Mouse (Mus musculus): ENCODE results near the gene Tap1. TPM values are rescaled to one million over a fixed set of nuclear protein-coding genes. Genes with fewer than 3 reads are reported as not detected.
"Not testable (repeated sequence)": the region's sequence is repeated elsewhere in the genome, so short reads cannot be mapped to it uniquely, and the experiment has no call there.

Tap1 gene
- polyA plus RNA-seq, 1 experiment from 2014 or later = 5.5 TPM

DNA sequence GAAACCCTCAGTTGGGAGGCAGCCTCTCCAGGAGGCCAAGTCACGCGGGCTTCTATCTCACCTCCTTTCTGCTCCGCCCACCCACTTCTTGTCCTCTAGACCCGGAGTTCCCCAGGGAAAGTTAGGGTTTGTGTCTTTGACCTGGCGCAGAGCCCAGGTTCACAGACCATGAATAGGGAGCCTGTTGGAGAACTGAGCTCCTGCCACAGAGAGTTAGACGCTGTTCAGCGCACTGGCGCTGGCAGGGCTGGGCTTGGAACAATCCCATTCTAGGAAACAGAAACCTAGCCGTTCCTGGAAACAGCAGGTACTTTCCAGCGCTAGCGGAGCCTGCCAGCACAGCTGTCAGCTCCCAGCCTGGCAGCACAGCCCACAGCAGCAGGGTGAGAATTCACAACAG lies 31.3 kb downstream of the Tap1 start:
- 79% methylated on average over 11 of the region's 11 CpGs for WGBS
- Histone ChIP-seq H3K27me3 (ENCODE audit: insufficient read depth, low read length) (peaks cover 16% of the 10 kb centered on the region), H3K36me3 (ENCODE audit: insufficient read depth, low read length) (no peaks in the 10 kb centered on the region), H3K27ac (ENCODE audit: low read length) (no peak overlapping the region), H3K4me2 (replicated peaks; ENCODE audit: low read depth, low read length) (no peak overlapping the region), H3K4me3 (ENCODE audit: low read length) (no peak overlapping the region), H3K9ac (replicated peaks; ENCODE audit: low read length) (no peak overlapping the region), H3K4me1 (ENCODE audit: insufficient read depth, low read length) (no peaks in the 10 kb centered on the region), H3K9me3 (ENCODE audit: low read length) (peaks cover 4% of the 10 kb centered on the region; the same call in 1 of the 2 replicates)
- ATAC-seq (ENCODE audit: low FRiP score, low TSS enrichment) = no peak

DNA sequence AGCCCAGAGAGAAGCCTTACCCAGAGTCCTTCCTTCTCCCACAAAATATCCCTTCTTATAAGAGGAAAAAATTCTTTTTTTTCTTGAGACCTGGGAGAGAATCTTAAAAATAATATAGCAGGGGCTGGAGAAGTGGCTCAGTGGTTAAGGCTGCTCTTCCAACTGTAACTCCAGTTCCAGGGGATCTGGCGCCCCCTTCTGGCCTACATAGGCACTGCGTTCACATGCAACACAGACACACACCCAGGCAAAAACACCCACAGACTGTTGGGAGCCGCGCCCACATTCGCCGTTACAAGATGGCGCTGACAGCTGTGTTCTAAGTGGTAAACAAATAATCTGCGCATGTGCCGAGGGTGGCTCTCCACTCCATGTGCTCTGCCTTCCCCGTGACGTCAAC lies 31.7 kb downstream of the Tap1 start:
- H3K36me3 ChIP-seq (ENCODE audit: insufficient read depth, low read length); H3K9ac ChIP-seq (replicated peaks; ENCODE audit: low read length); H3K4me3 ChIP-seq (ENCODE audit: low read length); ATAC-seq (ENCODE audit: low FRiP score, low TSS enrichment); H3K9me3 ChIP-seq (ENCODE audit: low read length); H3K4me2 ChIP-seq (replicated peaks; ENCODE audit: low read depth, low read length); H3K27ac ChIP-seq (ENCODE audit: low read length); H3K4me1 ChIP-seq (ENCODE audit: insufficient read depth, low read length): not testable (repeated sequence)
- H3K27me3 ChIP-seq (ENCODE audit: insufficient read depth, low read length) = peaks cover 12% of the 10 kb centered on the region
- 87% methylated on average over 7 of the region's 11 CpGs for WGBS

DNA sequence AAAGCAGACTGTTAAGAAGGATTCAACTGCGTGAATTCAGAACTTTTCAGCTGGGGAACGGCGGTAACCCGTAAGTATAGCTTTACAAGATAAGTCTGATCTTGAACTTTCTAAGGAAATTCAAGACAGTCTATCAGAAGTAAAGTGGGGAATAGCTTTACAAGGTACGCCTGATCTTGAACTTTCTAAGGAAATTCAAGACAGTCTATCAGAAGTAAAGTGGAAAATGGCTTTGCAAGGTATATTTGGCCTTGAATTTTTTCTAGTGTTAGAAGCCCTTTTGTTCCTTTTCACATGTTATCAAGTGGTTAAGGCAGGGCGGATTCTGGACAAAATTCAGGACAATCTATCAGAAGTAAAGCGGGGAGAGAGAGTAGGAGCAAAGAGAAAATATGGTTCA lies 32.4 kb downstream of the Tap1 start:
- not testable (repeated sequence) for H3K27me3 ChIP-seq (ENCODE audit: insufficient read depth, low read length); H3K9ac ChIP-seq (replicated peaks; ENCODE audit: low read length); H3K36me3 ChIP-seq (ENCODE audit: insufficient read depth, low read length); H3K4me3 ChIP-seq (ENCODE audit: low read length); ATAC-seq (ENCODE audit: low FRiP score, low TSS enrichment); H3K9me3 ChIP-seq (ENCODE audit: low read length); H3K4me1 ChIP-seq (ENCODE audit: insufficient read depth, low read length); H3K4me2 ChIP-seq (replicated peaks; ENCODE audit: low read depth, low read length); H3K27ac ChIP-seq (ENCODE audit: low read length)
- 85% methylated on average over 3 of the region's 7 CpGs for WGBS

DNA sequence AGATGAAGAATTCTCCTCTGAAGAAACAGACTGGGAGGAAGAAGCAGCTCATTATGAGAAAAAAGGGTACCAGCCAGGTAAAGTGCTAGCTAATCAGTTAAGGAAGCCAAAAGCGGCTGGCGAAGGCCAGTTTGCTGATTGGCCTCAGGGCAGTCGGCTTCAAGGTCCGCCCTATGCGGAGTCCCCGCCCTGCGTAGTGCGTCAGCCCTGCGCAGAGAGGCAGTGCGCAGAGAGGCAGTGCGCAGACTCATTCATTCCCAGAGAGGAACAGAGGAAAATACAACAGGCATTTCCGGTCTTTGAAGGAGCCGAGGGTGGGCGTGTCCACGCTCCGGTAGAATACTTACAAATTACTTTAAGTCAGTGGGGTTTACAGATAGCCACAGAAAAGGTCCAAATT lies 33.0 kb downstream of the Tap1 start:
- not testable (repeated sequence) for H3K27me3 ChIP-seq (ENCODE audit: insufficient read depth, low read length); H3K9me3 ChIP-seq (ENCODE audit: low read length); H3K4me3 ChIP-seq (ENCODE audit: low read length); H3K4me1 ChIP-seq (ENCODE audit: insufficient read depth, low read length); ATAC-seq (ENCODE audit: low FRiP score, low TSS enrichment); H3K4me2 ChIP-seq (replicated peaks; ENCODE audit: low read depth, low read length); H3K9ac ChIP-seq (replicated peaks; ENCODE audit: low read length); H3K27ac ChIP-seq (ENCODE audit: low read length); H3K36me3 ChIP-seq (ENCODE audit: insufficient read depth, low read length)
- 100% methylated on average over 2 of the region's 16 CpGs for WGBS

DNA sequence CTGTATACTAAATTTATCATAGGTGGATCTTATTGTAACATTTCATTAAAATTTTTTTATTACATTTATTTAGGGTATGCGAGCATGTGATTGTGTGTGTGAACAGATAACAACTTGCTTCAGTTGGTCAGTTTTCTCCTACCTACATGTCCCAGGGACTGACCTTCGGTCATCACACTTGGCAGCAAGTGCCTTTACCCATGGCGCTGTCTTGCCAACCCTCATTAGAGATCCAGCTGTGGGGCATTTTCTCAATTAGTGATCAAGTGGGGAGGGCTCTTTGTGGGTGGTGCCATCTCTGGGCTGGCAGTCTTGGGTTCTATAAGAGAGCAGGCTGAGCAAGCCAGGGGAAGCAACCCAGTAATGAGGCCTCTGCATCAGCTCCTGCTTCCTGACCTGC lies 37.5 kb downstream of the Tap1 start:
- no peaks in the 10 kb centered on the region for H3K4me1 ChIP-seq (ENCODE audit: insufficient read depth, low read length)
- H3K36me3 ChIP-seq (ENCODE audit: insufficient read depth, low read length) = no peaks in the 10 kb centered on the region
- no peaks in the 10 kb centered on the region for H3K27me3 ChIP-seq (ENCODE audit: insufficient read depth, low read length)
- H3K27ac ChIP-seq (ENCODE audit: low read length) = no peak overlapping the region
- 98% methylated on average over 3 of the region's 3 CpGs for WGBS
- H3K4me3 ChIP-seq (ENCODE audit: low read length) = no peak overlapping the region
- H3K4me2 ChIP-seq (replicated peaks; ENCODE audit: low read depth, low read length) = no peak overlapping the region
- ATAC-seq (ENCODE audit: low FRiP score, low TSS enrichment) = no peak
- no peak overlapping the region for H3K9ac ChIP-seq (replicated peaks; ENCODE audit: low read length)
- H3K9me3 ChIP-seq (ENCODE audit: low read length) = peaks cover 7% of the 10 kb centered on the region

DNA sequence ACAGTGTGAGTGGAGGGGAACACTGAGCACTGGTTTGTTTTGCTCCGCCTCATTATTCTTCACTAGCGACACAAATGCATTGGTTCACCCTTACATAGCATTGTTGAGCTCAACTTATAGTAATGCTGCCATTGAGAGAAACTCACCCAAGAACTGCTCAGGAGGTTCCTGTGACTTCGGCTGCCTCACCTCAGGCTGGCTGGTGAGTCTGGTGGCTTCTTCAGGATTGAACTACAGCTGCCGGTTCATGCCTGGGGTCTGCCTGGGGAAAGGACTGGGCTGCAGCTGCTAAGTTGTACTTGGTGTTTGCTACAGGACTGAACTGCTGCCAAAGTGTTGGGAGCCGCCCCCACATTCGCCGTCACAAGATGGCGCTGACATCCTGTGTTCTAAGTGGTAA lies 38.1 kb downstream of the Tap1 start:
- Histone ChIP-seq H3K4me3 (ENCODE audit: low read length) (no peak overlapping the region), H3K4me2 (replicated peaks; ENCODE audit: low read depth, low read length) (no peak overlapping the region), H3K36me3 (ENCODE audit: insufficient read depth, low read length) (no peaks in the 10 kb centered on the region), H3K27ac (ENCODE audit: low read length) (no peak overlapping the region), H3K4me1 (ENCODE audit: insufficient read depth, low read length) (no peaks in the 10 kb centered on the region), H3K9me3 (ENCODE audit: low read length) (peaks cover 7% of the 10 kb centered on the region), H3K27me3 (ENCODE audit: insufficient read depth, low read length) (no peaks in the 10 kb centered on the region), H3K9ac (replicated peaks; ENCODE audit: low read length) (no peak overlapping the region)
- 96% methylated on average over 8 of the region's 8 CpGs for WGBS
- ATAC-seq (ENCODE audit: low FRiP score, low TSS enrichment) = no peak

DNA sequence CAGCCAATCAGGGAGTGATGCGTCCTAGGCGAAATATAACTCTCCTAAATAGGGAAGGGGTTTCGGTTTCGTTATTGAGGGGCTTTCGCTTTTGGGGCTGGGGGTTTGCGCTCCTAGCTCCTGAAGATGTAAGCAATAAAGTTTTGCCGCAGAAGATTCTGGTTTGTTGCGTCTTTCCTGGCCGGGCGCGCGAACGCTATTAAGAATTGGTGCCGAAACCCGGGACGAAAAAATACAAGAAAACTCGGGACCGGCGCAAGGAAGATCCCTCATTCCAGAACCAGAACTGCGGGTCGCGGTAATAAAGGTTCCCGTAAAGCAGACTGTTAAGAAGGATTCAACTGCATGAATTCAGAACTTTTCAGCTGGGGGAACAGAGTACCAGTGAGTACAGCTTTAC lies 38.6 kb downstream of the Tap1 start:
- H3K36me3 ChIP-seq (ENCODE audit: insufficient read depth, low read length); H3K27ac ChIP-seq (ENCODE audit: low read length); H3K9me3 ChIP-seq (ENCODE audit: low read length); H3K4me2 ChIP-seq (replicated peaks; ENCODE audit: low read depth, low read length); H3K4me1 ChIP-seq (ENCODE audit: insufficient read depth, low read length); ATAC-seq (ENCODE audit: low FRiP score, low TSS enrichment); H3K4me3 ChIP-seq (ENCODE audit: low read length); H3K9ac ChIP-seq (replicated peaks; ENCODE audit: low read length); H3K27me3 ChIP-seq (ENCODE audit: insufficient read depth, low read length): not testable (repeated sequence)
- WGBS = 97% methylated on average over 12 of the region's 23 CpGs

DNA sequence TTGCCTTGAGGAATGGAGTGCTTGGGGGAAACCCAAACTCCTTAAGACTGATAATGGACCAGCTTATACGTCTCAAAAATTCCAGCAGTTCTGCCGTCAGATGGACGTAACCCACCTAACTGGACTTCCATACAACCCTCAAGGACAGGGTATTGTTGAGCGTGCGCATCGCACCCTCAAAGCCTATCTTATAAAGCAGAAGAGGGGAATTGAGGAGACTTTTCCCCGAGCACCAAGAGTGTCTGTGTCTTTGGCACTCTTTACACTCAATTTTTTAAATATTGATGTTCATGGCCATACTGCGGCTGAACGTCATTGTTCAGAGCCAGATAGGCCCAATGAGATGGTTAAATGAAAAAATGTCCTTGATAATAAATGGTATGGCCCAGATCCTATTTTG lies 43.6 kb downstream of the Tap1 start:
- 95% methylated on average over 6 of the region's 9 CpGs for WGBS
- not testable (repeated sequence) for H3K4me1 ChIP-seq (ENCODE audit: insufficient read depth, low read length)

DNA sequence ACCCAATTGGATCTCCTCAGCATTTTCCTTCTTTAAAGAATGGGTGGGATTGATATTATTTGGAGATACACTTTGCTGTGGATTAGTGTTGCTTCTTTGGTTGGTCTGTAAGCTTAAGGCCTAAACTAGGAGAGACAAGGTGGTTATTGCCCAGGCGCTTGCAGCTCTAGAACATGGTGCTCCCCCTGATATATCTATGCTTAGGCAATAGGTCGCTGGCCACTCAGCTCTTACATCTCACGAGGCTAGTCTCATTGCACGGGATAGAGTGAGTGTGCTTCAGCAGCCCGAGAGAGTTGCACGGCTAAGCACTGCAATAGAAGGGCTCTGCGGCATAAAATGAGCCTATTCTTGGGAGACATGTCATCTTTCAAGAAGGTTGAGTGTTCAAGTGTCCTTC lies 44.7 kb downstream of the Tap1 start:
- not testable (repeated sequence) for ATAC-seq (ENCODE audit: low FRiP score, low TSS enrichment); H3K36me3 ChIP-seq (ENCODE audit: insufficient read depth, low read length); H3K27me3 ChIP-seq (ENCODE audit: insufficient read depth, low read length); H3K27ac ChIP-seq (ENCODE audit: low read length); H3K9me3 ChIP-seq (ENCODE audit: low read length); H3K4me2 ChIP-seq (replicated peaks; ENCODE audit: low read depth, low read length); H3K9ac ChIP-seq (replicated peaks; ENCODE audit: low read length); H3K4me1 ChIP-seq (ENCODE audit: insufficient read depth, low read length); H3K4me3 ChIP-seq (ENCODE audit: low read length)
- 96% methylated on average over 4 of the region's 7 CpGs for WGBS

More for the DNA sequence above, 43.6 kb downstream of the Tap1 start:
- not testable (repeated sequence) for ATAC-seq (ENCODE audit: low FRiP score, low TSS enrichment); H3K27ac ChIP-seq (ENCODE audit: low read length); H3K27me3 ChIP-seq (ENCODE audit: insufficient read depth, low read length); H3K9ac ChIP-seq (replicated peaks; ENCODE audit: low read length); H3K9me3 ChIP-seq (ENCODE audit: low read length); H3K4me2 ChIP-seq (replicated peaks; ENCODE audit: low read depth, low read length); H3K4me3 ChIP-seq (ENCODE audit: low read length); H3K36me3 ChIP-seq (ENCODE audit: insufficient read depth, low read length)

DNA sequence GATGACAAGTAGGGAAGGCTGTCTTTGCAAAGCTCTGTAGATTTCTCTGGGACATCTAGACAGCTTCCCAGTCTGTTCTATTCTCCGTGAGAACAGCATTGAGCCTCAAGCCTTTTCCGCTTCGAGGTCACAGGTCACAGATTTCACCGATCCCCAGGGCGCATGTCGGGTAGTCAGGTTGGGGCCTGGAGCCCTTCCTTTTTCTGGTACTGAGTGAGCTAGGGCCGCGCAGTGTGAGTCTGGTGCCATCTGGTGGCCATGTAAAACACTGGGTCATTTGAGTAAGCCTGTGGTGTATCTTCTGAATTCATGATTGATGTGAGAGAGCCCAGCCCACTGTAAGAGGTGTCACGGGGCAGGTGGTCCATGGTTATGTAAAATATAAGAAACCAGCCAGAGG lies 47.6 kb downstream of the Tap1 start:
- no peaks in the 10 kb centered on the region for H3K27me3 ChIP-seq (ENCODE audit: insufficient read depth, low read length)
- H3K9me3 ChIP-seq (ENCODE audit: low read length) = no peaks in the 10 kb centered on the region
- 29% methylated on average over 9 of the region's 9 CpGs for WGBS
- no peak overlapping the region for H3K4me2 ChIP-seq (replicated peaks; ENCODE audit: low read depth, low read length)
- ATAC-seq (ENCODE audit: low FRiP score, low TSS enrichment) = 0 out of 2 replicates have a peak, but pooled peaks have one; percentile 42
- H3K9ac ChIP-seq (replicated peaks; ENCODE audit: low read length) = no peak overlapping the region
- no peaks in the 10 kb centered on the region for H3K36me3 ChIP-seq (ENCODE audit: insufficient read depth, low read length)
- no peak overlapping the region for H3K4me3 ChIP-seq (ENCODE audit: low read length)
- no peaks in the 10 kb centered on the region for H3K4me1 ChIP-seq (ENCODE audit: insufficient read depth, low read length)
- no peak overlapping the region for H3K27ac ChIP-seq (ENCODE audit: low read length)

DNA sequence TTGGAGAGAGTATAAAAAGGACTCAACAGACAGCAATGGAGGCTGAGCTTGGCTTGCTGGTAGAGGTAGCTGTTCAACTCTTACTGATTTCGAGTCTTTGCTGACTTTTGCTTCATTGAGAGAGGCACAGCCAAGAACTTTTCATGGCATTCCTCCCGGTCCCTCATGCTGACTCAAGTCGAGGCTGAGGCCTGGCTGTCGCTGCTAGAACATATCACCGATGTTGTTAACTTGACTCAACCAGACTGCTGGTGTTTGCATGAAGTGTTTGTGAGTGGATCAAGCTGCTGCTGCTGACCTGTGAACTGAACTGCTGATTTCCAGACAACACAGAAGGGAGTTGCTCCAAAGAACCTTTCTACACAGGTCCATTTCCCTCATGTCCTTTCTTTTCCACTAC lies 49.3 kb downstream of the Tap1 start:
- no peak for ATAC-seq (ENCODE audit: low FRiP score, low TSS enrichment)
- Histone ChIP-seq H3K27ac (ENCODE audit: low read length) (no peak overlapping the region), H3K36me3 (ENCODE audit: insufficient read depth, low read length) (no peaks in the 10 kb centered on the region), H3K27me3 (ENCODE audit: insufficient read depth, low read length) (no peaks in the 10 kb centered on the region), H3K4me1 (ENCODE audit: insufficient read depth, low read length) (no peaks in the 10 kb centered on the region), H3K9me3 (ENCODE audit: low read length) (0 out of 2 replicates have a peak, but pooled peaks cover 1% of the 10 kb centered on the region), H3K9ac (replicated peaks; ENCODE audit: low read length) (no peak overlapping the region), H3K4me2 (replicated peaks; ENCODE audit: low read depth, low read length) (no peak overlapping the region), H3K4me3 (ENCODE audit: low read length) (no peak overlapping the region)
- WGBS = 78% methylated on average over 5 of the region's 5 CpGs
